Comparison of ENCODE assay signal across 21 mouse cellular contexts in genomic region chr16:57318637-57319125, GRCm38 (mm10). TPM values are rescaled to one million over a fixed set of nuclear protein-coding genes. Genes with fewer than 3 reads are reported as not detected.
DNase-seq lines count a peak whose midpoint lies in the region; ATAC-seq and TF ChIP-seq lines count a peak whose summit lies in the region.
"Had no signal": no experiment of that assay in that cellular context is flagged by ENCODE, and none has a peak within 500 bp of the region (broad histone marks: within the 10 kb centered on the region; RNA-seq: fewer than 3 reads in every experiment).

No protein-coding gene starts in this region.

- no peaks in the 10 kb centered on the region for H3K36me3 ChIP-seq in kidney, embryonic 15.5 days
- no peaks in the 10 kb centered on the region for H3K36me3 ChIP-seq in limb, embryonic 15.5 days
- H3K36me3 ChIP-seq: forebrain, embryonic 15.5 days; heart, embryonic 12.5 days; hindbrain, embryonic 12.5 days; liver, embryonic 12.5 days had no signal

- H3K9ac ChIP-seq in kidney, embryonic 15.5 days, result no peak overlapping the region
- no peak overlapping the region for H3K9ac ChIP-seq in limb, embryonic 15.5 days
- H3K9ac ChIP-seq: forebrain, embryonic 15.5 days; heart, embryonic 12.5 days; hindbrain, embryonic 12.5 days; liver, embryonic 12.5 days had no signal

- 0 out of 2 replicates have a peak, but pooled peaks cover 4% of the 10 kb centered on the region for H3K9me3 ChIP-seq in kidney, embryonic 15.5 days (replicated peaks)
- H3K9me3 ChIP-seq in limb, embryonic 15.5 days, result no peaks in the 10 kb centered on the region
- H3K9me3 ChIP-seq: forebrain, embryonic 15.5 days; heart, embryonic 12.5 days; hindbrain, embryonic 12.5 days; liver, embryonic 12.5 days had no signal

- no peak overlapping the region for H3K4me3 ChIP-seq in gastrocnemius, adult 2 months
- no peak overlapping the region for H3K4me3 ChIP-seq in kidney, embryonic 15.5 days (replicated peaks)
- no peak overlapping the region for H3K4me3 ChIP-seq in limb, embryonic 15.5 days
- H3K4me3 ChIP-seq: forebrain, embryonic 15.5 days; heart, embryonic 12.5 days; hindbrain, embryonic 12.5 days; left cerebral cortex, adult 2 months; liver, embryonic 12.5 days had no signal

- intact Hi-C loops in gastrocnemius, adult 2 months (cut with DNase I), result no loop called here
- intact Hi-C loops in gastrocnemius, postnatal 36 days (cut with DNase I), result no loop called here

- WGBS in kidney, embryonic 15.5 days, result 53% methylated on average over 8 of the region's 8 CpGs
- WGBS in limb, embryonic 15.5 days, result 65% methylated on average over 8 of the region's 8 CpGs

- no peak overlapping the region for H3K4me2 ChIP-seq in kidney, embryonic 15.5 days
- no peak overlapping the region for H3K4me2 ChIP-seq in limb, embryonic 15.5 days
- H3K4me2 ChIP-seq: forebrain, embryonic 15.5 days; heart, embryonic 12.5 days; hindbrain, embryonic 12.5 days; liver, embryonic 12.5 days; midbrain, embryonic 11.5 days had no signal

- no peak for DNase-seq in gastrocnemius, adult 2 months
- no peak for DNase-seq in gastrocnemius, postnatal 36 days
- no peak for DNase-seq in kidney, postnatal 14 days
- DNase-seq in 3T3-L1 (ENCODE audit: low read depth, low spot score), result peak; percentile 55
- no peak for DNase-seq in spleen, adult 18-20 months
- DNase-seq in retina, postnatal 1 day, result no peak
- DNase-seq: heart, postnatal 14 days; left cerebral cortex, postnatal 4 days had no signal

- H3K27ac ChIP-seq in gastrocnemius, adult 2 months, result peak overlapping the region; percentile 32
- peak overlapping the region; percentile 72 for H3K27ac ChIP-seq in kidney, embryonic 15.5 days
- H3K27ac ChIP-seq in limb, embryonic 15.5 days, result peak overlapping the region; percentile 14; the same call in 1 of the 2 replicates
- H3K27ac ChIP-seq: forebrain, embryonic 15.5 days; hindbrain, embryonic 12.5 days; left cerebral cortex, adult 2 months; liver, embryonic 12.5 days had no signal

- H3K4me1 ChIP-seq in kidney, embryonic 15.5 days, result peaks cover 19% of the 10 kb centered on the region
- H3K4me1 ChIP-seq in limb, embryonic 15.5 days, result 0 out of 2 replicates have a peak, but pooled peaks cover 5% of the 10 kb centered on the region
- H3K4me1 ChIP-seq: hindbrain, embryonic 12.5 days; liver, embryonic 12.5 days had no signal

- no peak for ATAC-seq in kidney, embryonic 15.5 days (replicated peaks; ENCODE audit: low FRiP score)
- ATAC-seq in limb, embryonic 15.5 days (ENCODE audit: insufficient number of reproducible peaks, low FRiP score, low TSS enrichment, low read depth), result no peak
- ATAC-seq: forebrain, embryonic 15.5 days; liver, embryonic 12.5 days had no signal

- H3K27me3 ChIP-seq in kidney, embryonic 15.5 days, result no peaks in the 10 kb centered on the region
- no peaks in the 10 kb centered on the region for H3K27me3 ChIP-seq in limb, embryonic 15.5 days
- H3K27me3 ChIP-seq: CH12.LX; forebrain, embryonic 15.5 days; heart, embryonic 12.5 days; hindbrain, embryonic 12.5 days; liver, embryonic 12.5 days had no signal

- no peak for TF ChIP-seq CTCF in gastrocnemius, adult 2 months (IDR thresholded peaks at IDR 0.05)

RNA-seq across cellular contexts. Expression of gene Tmem30c, which starts 26.0 kb away (rescaled TPM):
- total RNA-seq in gastrocnemius, adult 2 months (2021), result not detected
- not detected for total RNA-seq in gastrocnemius, postnatal 36 days (2021)
- 0.06 and 0.10 TPM in 2 replicates for polyA plus RNA-seq in kidney, embryonic 15.5 days (2015; fragmentation: Nextera tagmentation; extraction: Ambion mirVana)
- not detected in 2 replicates for polyA plus RNA-seq in limb, embryonic 15.5 days (2015; fragmentation: Nextera tagmentation; extraction: Ambion mirVana)
- total RNA-seq: adrenal gland, adult 18-20 months; common myeloid progenitor, adult 5-6 weeks; heart, postnatal 14 days had no signal
- polyA plus RNA-seq: embryonic facial prominence, embryonic 11.5 days; heart, embryonic 12.5 days; hindbrain, embryonic 12.5 days; liver, embryonic 12.5 days; neural tube, embryonic 11.5 days had no signal

RNA-seq across cellular contexts. Expression of gene Filip1l, which starts 34.2 kb away (rescaled TPM):
- total RNA-seq in gastrocnemius, adult 2 months (2021), result 10 to 100 TPM; 37.5 to 67.0 TPM
- 10 to 100 TPM; 41.9 to 48.5 TPM for total RNA-seq in gastrocnemius, postnatal 36 days (2021)
- 24.2 and 24.8 TPM in 2 replicates for polyA plus RNA-seq in kidney, embryonic 15.5 days (2015; fragmentation: Nextera tagmentation; extraction: Ambion mirVana)
- polyA plus RNA-seq in limb, embryonic 15.5 days (2015; fragmentation: Nextera tagmentation; extraction: Ambion mirVana), result 46.3 and 46.8 TPM in 2 replicates

Comparison
In these comparisons a context has a peak if more than half of its experiments do, and no peak if none do; other contexts are left out.
1. H3K27ac ChIP-seq: peak in every context shown above with its lines; median percentile 72 in kidney, embryonic 15.5 days; 32 in gastrocnemius, adult 2 months; 14 in limb, embryonic 15.5 days.